Mouse (Mus musculus) lung, adult 2 months (tissue): ENCODE measurements around the gene Lamb1.
A peak's percentile ranks its signal among the peaks of the same experiment; 100 is the strongest.

Experiments used
- CTCF ChIP-seq: fragments of 200-500 bp; IDR thresholded peaks from 2 replicates; pipeline ENCODE4 v1.5.1; 2011; ENCODE audit warnings: mild to moderate bottlenecking, low read length, control low read depth; ENCODE audit not compliant: insufficient read depth
- POLR2A ChIP-seq: fragments of 200-500 bp; IDR thresholded peaks from 2 replicates; pipeline ENCODE4 v1.6.1; 2011; ENCODE audit warnings: low read depth, mild to moderate bottlenecking, control low read depth, low read length, borderline replicate concordance; ENCODE audit errors: extremely low read depth

GRCm38 (mm10) chr12:31350944-31351928 is 86.2 kb downstream of the Lamb1 start, which contains the start of gene Dld:
- no peak for TF ChIP-seq CTCF
- TF ChIP-seq POLR2A = peak; percentile 90; the same call in 1 of the 2 replicates
